Mouse (Mus musculus): ENCODE measurements around the gene Defa25.
A peak's percentile ranks its signal among the peaks of the same experiment; 100 is the strongest.
"Not testable (repeated sequence)": the region's sequence is repeated elsewhere in the genome, so short reads cannot be mapped to it uniquely, and the experiment has no call there.

The Defa25 gene

DNA sequence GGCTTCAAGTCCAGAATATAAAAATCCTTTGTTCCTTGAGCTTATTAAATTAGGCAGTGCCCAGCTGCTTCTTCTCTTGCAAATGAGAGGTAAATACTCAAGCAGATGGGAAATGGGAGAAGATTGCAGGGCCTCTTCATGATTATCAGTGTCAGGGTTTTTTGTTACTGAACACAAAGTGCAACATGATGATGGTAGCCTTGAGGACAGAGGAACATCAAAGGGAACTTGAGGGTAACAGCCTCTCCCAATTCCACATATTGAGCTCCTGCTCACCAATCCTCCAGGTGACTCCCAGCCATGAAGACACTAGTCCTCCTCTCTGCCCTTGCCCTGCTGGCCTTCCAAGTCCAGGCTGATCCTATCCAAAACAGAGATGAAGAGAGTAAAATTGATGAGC, at the start of gene Defa25:
Gene Defa25 (plus strand): TSS at position 301 of the 400 bp plus-strand sequence.
- DNase-seq: not testable (repeated sequence)

DNA sequence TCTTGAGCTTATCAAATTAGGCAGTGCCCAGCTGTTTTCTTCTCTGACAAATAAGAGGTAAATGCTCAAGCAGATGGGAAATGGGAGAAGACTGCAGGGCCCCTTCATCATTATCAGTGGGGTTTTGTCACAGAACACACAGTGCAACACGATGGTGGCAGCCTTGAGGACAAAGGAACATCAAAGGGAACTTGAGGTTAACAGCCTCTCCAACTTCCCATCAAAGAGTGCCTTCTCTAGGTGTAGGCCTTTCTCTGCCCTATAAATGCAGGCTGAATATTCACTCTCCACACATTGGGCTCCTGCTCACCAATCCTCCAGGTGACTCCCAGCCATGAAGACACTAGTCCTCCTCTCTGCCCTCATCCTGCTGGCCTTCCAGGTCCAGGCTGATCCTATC, 29.5 kb upstream of the Defa25 start, which contains the start of gene Defa23:
Gene Defa23 (plus strand): TSS at position 301 of the 400 bp plus-strand sequence.
- not testable (repeated sequence) for DNase-seq

DNA sequence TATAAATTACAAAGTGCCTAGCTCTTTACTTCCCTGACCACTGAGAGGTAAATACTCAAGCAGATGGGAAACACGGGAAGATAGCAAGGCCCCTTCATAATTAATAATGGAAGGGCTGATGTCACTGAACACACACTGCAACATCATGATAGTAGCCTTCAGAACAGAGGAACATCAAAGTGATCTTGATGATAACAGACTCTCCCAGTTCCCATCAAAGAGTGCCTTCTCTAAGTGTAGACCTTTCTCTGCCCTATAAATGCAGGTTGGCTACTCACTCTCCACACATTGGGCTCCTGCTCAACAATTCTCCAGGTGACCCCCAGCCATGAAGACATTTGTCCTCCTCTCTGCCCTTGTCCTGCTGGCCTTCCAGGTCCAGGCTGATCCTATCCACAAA, 19.5 kb upstream of the Defa25 start, which contains the start of gene Defa35:
Gene Defa35 (plus strand): TSS at position 301 of the 400 bp plus-strand sequence.
- DNase-seq: not testable (repeated sequence)

DNA sequence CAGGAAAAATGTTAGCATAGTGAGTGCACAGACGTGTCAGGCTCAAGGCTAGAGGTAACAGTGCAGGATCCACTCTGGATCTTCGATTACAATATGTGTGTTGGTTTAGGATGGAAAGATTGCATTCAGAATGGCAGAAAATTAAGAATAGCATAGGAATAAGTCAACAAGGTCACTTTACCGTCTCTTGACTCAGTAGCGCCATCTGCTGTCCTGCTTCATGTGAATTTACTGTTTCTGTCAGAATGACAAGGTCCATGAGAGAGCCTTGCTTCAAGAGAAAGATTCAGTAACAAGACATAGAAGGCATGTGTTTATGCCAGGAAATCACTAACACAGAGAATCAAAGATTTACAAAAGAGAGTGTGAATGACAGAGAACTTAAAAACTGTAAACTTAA, 8.9 kb downstream of the Defa25 start:
- DNase-seq: peak; percentile 0

DNA sequence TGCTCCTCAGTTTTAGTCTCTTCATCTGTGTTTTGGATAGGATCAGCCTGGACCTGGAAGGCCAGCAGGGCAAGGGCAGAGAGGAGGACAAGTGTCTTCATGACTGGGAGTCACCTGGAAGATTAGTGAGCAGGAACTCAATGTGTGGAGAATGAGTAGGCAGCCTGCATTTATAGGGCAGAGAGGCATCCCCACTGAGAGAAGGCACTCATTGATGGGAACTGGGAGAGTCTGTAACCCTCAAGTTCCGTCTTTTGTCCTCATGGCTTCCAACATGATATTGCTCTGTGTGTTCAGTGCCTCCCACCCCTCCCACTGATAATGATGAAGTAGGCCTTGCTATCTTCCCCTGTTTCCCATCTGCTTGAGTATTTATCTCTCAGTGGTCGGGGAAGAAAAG, 11.7 kb downstream of the Defa25 start, which contains the start of gene Gm14851:
Gene Gm14851 (minus strand): TSS at position 101 of the 400 bp plus-strand sequence.
- not testable (repeated sequence) for DNase-seq

DNA sequence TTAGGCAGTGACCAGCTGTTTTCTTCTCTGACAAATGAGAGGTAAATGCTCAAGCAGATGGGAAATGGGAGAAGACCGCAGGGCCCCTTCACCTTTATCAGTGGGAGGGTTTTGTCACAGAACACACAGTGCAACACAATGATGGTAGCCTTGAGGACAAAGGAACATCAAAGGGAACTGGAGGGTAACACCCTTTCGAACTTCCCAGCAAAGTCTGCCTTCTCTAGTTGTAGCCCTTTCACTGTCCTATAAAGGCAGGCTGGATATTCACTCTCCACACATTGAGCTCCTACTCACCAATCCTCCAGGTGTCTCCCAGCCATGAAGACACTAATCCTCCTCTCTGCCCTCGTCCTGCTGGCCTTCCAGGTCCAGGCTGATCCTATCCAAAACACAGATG, 50.1 kb downstream of the Defa25 start, which contains the start of gene Defa30:
Gene Defa30 (plus strand): TSS at position 301 of the 400 bp plus-strand sequence.
- not testable (repeated sequence) for DNase-seq
